In the genomic region with DNA sequence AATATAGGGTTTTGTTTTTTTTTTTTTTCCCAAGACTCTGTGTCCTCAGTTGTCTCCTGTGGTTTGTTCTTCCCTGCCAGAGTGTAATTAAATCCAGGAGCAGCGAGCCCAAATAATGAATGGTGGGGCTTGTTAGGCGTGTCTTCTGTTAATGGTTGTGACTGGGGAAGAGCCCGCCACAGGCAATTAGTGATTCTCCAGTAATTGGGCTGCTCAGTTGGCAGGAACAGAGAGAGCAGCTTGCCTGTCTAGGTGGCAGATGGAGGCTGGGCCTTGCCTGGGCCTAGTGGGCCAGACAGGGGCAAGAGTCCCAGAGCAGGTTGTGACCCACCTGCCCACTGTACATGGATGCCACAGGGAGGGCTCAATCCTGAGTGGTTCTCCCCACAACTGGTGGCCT, we compare ENCODE assay signal across 14 mouse cellular contexts. TPM values are rescaled to one million over a fixed set of nuclear protein-coding genes. Genes with fewer than 3 reads are reported as not detected.
DNase-seq lines count a peak whose midpoint lies in the region; ATAC-seq and TF ChIP-seq lines count a peak whose summit lies in the region.
"Had no signal": no experiment of that assay in that cellular context is flagged by ENCODE, and none has a peak within 500 bp of the region (broad histone marks: within the 10 kb centered on the region; RNA-seq: fewer than 3 reads in every experiment).

No protein-coding gene starts in this region.

- peak; percentile 91 for ATAC-seq in forebrain, embryonic 12.5 days (ENCODE audit: low FRiP score)
- peak; percentile 42; the same call in 1 of the 2 replicates for ATAC-seq in midbrain, embryonic 15.5 days (replicated peaks)
- ATAC-seq in lung, postnatal 0 days = no peak

- H3K27me3 ChIP-seq in forebrain, embryonic 12.5 days = no peaks in the 10 kb centered on the region
- no peaks in the 10 kb centered on the region for H3K27me3 ChIP-seq in midbrain, embryonic 15.5 days (replicated peaks)
- H3K27me3 ChIP-seq in lung, postnatal 0 days (replicated peaks; ENCODE audit: insufficient read depth, low read length) = no peaks in the 10 kb centered on the region
- H3K27me3 ChIP-seq: embryonic facial prominence, embryonic 12.5 days had no signal

- TF ChIP-seq CTCF in layer of hippocampus, adult 2 months (conservative IDR thresholded peaks at IDR 0.05) = no peak
- TF ChIP-seq CTCF in lung, postnatal 0 days (IDR thresholded peaks at IDR 0.05) = no peak

- no peak overlapping the region for H3K9ac ChIP-seq in forebrain, embryonic 12.5 days
- H3K9ac ChIP-seq in midbrain, embryonic 15.5 days = no peak overlapping the region
- H3K9ac ChIP-seq in lung, postnatal 0 days (replicated peaks; ENCODE audit: low read depth) = no peak overlapping the region
- H3K9ac ChIP-seq: embryonic facial prominence, embryonic 12.5 days had no signal

- TF ChIP-seq EP300 in lung, postnatal 0 days (IDR thresholded peaks at IDR 0.05) = no peak

- no peak overlapping the region for H3K4me2 ChIP-seq in forebrain, embryonic 12.5 days
- H3K4me2 ChIP-seq in midbrain, embryonic 15.5 days = no peak overlapping the region
- no peak overlapping the region for H3K4me2 ChIP-seq in lung, postnatal 0 days (replicated peaks; ENCODE audit: low read depth, low read length)
- H3K4me2 ChIP-seq: embryonic facial prominence, embryonic 12.5 days had no signal

- 12% methylated on average over 3 of the region's 3 CpGs for WGBS in forebrain, embryonic 12.5 days
- 21% methylated on average over 3 of the region's 3 CpGs for WGBS in midbrain, embryonic 15.5 days
- WGBS in lung, postnatal 0 days = 61% methylated on average over 3 of the region's 3 CpGs

- peaks cover 22% of the 10 kb centered on the region; the same call in 1 of the 2 replicates for H3K4me1 ChIP-seq in forebrain, embryonic 12.5 days
- H3K4me1 ChIP-seq in midbrain, embryonic 15.5 days = peaks cover 8% of the 10 kb centered on the region; the same call in 1 of the 2 replicates
- H3K4me1 ChIP-seq in lung, postnatal 0 days (ENCODE audit: insufficient read depth, low read depth, low read length) = no peaks in the 10 kb centered on the region

- no peak overlapping the region for H3K4me3 ChIP-seq in layer of hippocampus, adult 2 months
- H3K4me3 ChIP-seq in forebrain, embryonic 12.5 days (replicated peaks) = no peak overlapping the region
- H3K4me3 ChIP-seq in midbrain, embryonic 15.5 days = no peak overlapping the region
- no peak overlapping the region for H3K4me3 ChIP-seq in lung, postnatal 0 days (ENCODE audit: low read depth, low read length)
- H3K4me3 ChIP-seq: embryonic facial prominence, embryonic 12.5 days had no signal

- H3K27ac ChIP-seq in layer of hippocampus, adult 2 months = no peak overlapping the region
- peak overlapping the region; percentile 80 for H3K27ac ChIP-seq in forebrain, embryonic 12.5 days
- no peak overlapping the region for H3K27ac ChIP-seq in midbrain, embryonic 15.5 days
- no peak overlapping the region for H3K27ac ChIP-seq in lung, postnatal 0 days (ENCODE audit: low read length)
- H3K27ac ChIP-seq: kidney, postnatal 0 days had no signal

- H3K36me3 ChIP-seq in forebrain, embryonic 12.5 days (replicated peaks) = no peaks in the 10 kb centered on the region
- no peaks in the 10 kb centered on the region for H3K36me3 ChIP-seq in midbrain, embryonic 15.5 days (replicated peaks)
- no peaks in the 10 kb centered on the region for H3K36me3 ChIP-seq in lung, postnatal 0 days (ENCODE audit: insufficient read depth, low read length)
- H3K36me3 ChIP-seq: embryonic facial prominence, embryonic 12.5 days had no signal

- no peaks in the 10 kb centered on the region for H3K9me3 ChIP-seq in forebrain, embryonic 12.5 days
- H3K9me3 ChIP-seq in midbrain, embryonic 15.5 days = no peaks in the 10 kb centered on the region
- no peaks in the 10 kb centered on the region for H3K9me3 ChIP-seq in lung, postnatal 0 days (ENCODE audit: low read length)
- H3K9me3 ChIP-seq: embryonic facial prominence, embryonic 12.5 days had no signal

- DNase-seq in layer of hippocampus, adult 9-11 months = peak; percentile 38
- DNase-seq in layer of hippocampus, adult 2 months (ENCODE audit: low spot score in 2 of 2) = no peak
- DNase-seq in cerebellum, adult 18-20 months = peak; percentile 77 to 84
- no peak for DNase-seq in lung, postnatal 0 days (ENCODE audit: low spot score)
- DNase-seq in embryo, embryonic 11 days = no peak
- no peak for DNase-seq in yolk sac, embryonic 10.5 days (ENCODE audit: low spot score)
- DNase-seq: adrenal gland, postnatal 10 days; heart, postnatal 14 days had no signal

RNA-seq across cellular contexts. Expression of gene Golga5, which starts 42.4 kb away (rescaled TPM):
- 10 to 100 TPM; 24.6 to 26.3 TPM for total RNA-seq in layer of hippocampus, adult 2 months (2021)
- 32.4 and 34.8 TPM in 2 replicates for polyA plus RNA-seq in forebrain, embryonic 12.5 days (2016; fragmentation: Nextera tagmentation; extraction: Ambion mirVana)
- 25.5 and 31.0 TPM in 2 replicates for polyA plus RNA-seq in midbrain, embryonic 15.5 days (2015; fragmentation: Nextera tagmentation; extraction: Ambion mirVana)
- polyA plus RNA-seq in lung, postnatal 0 days (2015; fragmentation: Nextera tagmentation; extraction: Ambion mirVana) = 27.5 and 29.8 TPM in 2 replicates

RNA-seq across cellular contexts. Expression of gene Chga, which starts 43.4 kb away (rescaled TPM):
- 100 to 1,000 TPM; 123 to 124 TPM for total RNA-seq in layer of hippocampus, adult 2 months (2021)
- polyA plus RNA-seq in forebrain, embryonic 12.5 days (2016; fragmentation: Nextera tagmentation; extraction: Ambion mirVana) = 38.4 and 41.2 TPM in 2 replicates
- 152 and 155 TPM in 2 replicates for polyA plus RNA-seq in midbrain, embryonic 15.5 days (2015; fragmentation: Nextera tagmentation; extraction: Ambion mirVana)
- 0.49 and 0.54 TPM in 2 replicates for polyA plus RNA-seq in lung, postnatal 0 days (2015; fragmentation: Nextera tagmentation; extraction: Ambion mirVana)
- total RNA-seq: granulocyte monocyte progenitor cell, adult 5-6 weeks; MEL had no signal

Comparison
In these comparisons a context has a peak if more than half of its experiments do, and no peak if none do; other contexts are left out.
1. DNase-seq: peak in layer of hippocampus, adult 9-11 months (single experiment) and cerebellum, adult 18-20 months (2 of 2); none in layer of hippocampus, adult 2 months (0 of 2), lung, postnatal 0 days (single experiment), embryo, embryonic 11 days (single experiment) and yolk sac, embryonic 10.5 days (single experiment).
2. RNA of gene Chga, which starts 43.4 kb away (polyA plus RNA-seq): 152 to 155 TPM in midbrain, embryonic 15.5 days and 38.4 to 41.2 TPM in forebrain, embryonic 12.5 days; 0.49 to 0.54 TPM in lung, postnatal 0 days; every median in the first group is over 10 times any median in the second.